Mouse (Mus musculus): ENCODE data around the gene Eif5a2.

DNA sequence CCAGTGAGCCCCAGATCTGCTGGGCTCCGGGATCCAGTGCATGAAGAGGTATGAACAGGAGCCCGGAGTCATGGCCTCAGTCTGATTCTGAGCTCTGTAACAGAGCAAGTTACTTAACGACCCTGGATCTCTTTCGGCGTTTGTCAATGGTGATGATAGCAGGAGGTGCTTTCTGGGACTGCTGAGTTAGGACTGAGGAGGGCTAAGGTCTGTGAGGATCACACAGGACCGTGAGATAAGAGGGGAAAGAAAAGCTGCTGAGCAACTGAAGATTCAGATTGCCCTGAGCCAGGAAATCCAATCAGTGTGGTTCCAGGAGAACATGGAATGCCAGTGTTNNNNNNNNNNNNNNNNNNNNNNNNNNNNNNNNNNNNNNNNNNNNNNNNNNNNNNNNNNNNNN is 40.7 kb upstream of the Eif5a2 start:
- TF ChIP-seq CTCF (IDR thresholded peaks at IDR 0.05; ENCODE audit: insufficient read depth, low read depth, low read length): no peak
- no peak for TF ChIP-seq POLR2A (IDR thresholded peaks at IDR 0.05; ENCODE audit: insufficient read depth, low read depth, low read length)

All from olfactory bulb, adult 2 months (tissue).